Mouse (Mus musculus) heart, postnatal 0 days (tissue): Measurements from ENCODE around the gene Mapk8ip1.

Experiments
- CTCF ChIP-seq: IDR thresholded peaks from 2 replicates; pipeline ENCODE4 v1.5.1; 2016; ENCODE audit warnings: antibody characterized with exemption, control low read depth, low read depth
- EP300 ChIP-seq: IDR thresholded peaks from 2 replicates; pipeline ENCODE4 v1.6.1; 2016; ENCODE audit warnings: antibody characterized with exemption, low read depth

DNA sequence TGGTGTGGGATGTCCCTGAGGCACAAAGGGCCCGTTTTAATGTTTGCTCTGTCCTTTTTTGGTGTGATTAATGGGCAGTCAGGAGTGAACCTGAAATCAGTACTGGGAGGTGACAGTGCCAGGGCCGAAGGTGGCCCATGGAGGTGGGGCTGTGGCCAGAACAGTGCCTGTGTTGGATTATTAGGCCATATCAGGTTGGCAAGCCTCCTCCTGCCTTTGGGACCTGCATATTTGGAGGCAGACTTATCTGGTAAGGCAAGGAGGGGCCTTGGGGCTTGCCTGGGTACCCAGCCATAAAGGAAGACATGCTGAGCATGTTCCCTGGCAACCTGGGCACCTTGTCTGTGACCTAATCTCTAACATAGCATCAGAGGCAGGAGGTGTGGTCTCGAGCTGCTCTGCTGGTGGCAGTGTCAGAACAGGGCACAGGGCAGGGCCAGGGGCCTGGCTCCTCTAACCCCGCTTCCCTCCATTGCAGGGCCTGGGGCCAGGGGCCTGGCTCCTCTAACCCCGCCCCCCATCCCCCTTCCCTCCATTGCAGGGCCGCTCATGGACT, 20.5 kb downstream of the Mapk8ip1 start:
- TF ChIP-seq EP300 (no peak), CTCF (no peak)
